Mouse (Mus musculus): ENCODE results near the gene Hprt. TPM values are rescaled to one million over a fixed set of nuclear protein-coding genes. Genes with fewer than 3 reads are reported as not detected.
"Not testable (repeated sequence)": the region's sequence is repeated elsewhere in the genome, so short reads cannot be mapped to it uniquely, and the experiment has no call there.

Hprt gene
- 95.3 and 97.0 TPM in 2 replicates for polyA plus RNA-seq (2015; fragmentation: Nextera tagmentation; extraction: Ambion mirVana)

DNA sequence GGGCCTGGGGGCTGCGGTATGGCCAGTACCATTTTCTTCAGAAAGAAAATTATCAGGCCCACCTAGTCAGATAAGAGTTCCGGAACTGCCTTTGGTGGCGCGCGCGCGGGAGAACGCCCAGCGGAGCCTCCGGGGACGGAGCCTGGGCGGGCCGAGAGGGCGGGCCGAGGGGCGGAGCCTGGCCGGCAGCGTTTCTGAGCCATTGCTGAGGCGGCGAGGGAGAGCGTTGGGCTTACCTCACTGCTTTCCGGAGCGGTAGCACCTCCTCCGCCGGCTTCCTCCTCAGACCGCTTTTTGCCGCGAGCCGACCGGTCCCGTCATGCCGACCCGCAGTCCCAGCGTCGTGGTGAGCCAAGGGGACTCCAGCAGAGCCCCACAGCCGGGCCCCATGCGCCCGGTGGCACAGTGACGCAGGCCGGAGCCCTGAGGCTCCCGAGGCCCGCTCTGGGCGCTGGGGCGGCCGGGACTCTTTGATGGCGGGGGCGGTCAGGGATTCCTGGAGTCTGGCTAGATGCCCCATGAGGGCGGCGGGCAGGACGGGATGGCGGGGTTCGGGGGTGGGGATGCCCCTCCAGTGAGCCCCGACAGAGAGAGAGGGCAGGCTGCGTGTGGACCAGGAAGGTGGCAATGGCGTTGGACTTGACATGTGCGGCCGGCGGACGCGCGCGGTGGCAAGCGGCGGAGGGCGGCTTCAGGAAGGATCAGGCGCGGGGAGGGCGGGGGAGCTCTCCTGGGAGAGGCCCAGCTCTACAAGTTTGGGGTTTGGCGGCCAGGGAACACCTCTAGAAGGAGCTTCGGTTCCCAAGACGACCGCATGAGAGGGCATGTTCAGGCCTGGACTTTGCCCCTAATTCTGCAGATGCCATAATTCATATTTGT is at the start of gene Hprt:
Gene Hprt (plus strand): TSS at position 233 of the 879 bp plus-strand sequence.
- Histone ChIP-seq H3K9ac (peak within 1 kb of the TSS; percentile 84), H3K4me1 (peaks cover 7% of the 10 kb centered on the region), H3K36me3 (no peaks in the 10 kb centered on the region), H3K9me3 (no peaks in the 10 kb centered on the region), H3K27ac (peak within 1 kb of the TSS; percentile 88), H3K27me3 (no peaks in the 10 kb centered on the region), H3K4me2 (peak within 1 kb of the TSS; percentile 57), H3K4me3 (peak within 1 kb of the TSS; percentile 64)
- peak; percentile 91 for ATAC-seq (ENCODE audit: insufficient number of reproducible peaks, insufficient read depth, low FRiP score, low TSS enrichment, low read depth)
- WGBS = 24% methylated on average over 72 of the region's 72 CpGs

DNA sequence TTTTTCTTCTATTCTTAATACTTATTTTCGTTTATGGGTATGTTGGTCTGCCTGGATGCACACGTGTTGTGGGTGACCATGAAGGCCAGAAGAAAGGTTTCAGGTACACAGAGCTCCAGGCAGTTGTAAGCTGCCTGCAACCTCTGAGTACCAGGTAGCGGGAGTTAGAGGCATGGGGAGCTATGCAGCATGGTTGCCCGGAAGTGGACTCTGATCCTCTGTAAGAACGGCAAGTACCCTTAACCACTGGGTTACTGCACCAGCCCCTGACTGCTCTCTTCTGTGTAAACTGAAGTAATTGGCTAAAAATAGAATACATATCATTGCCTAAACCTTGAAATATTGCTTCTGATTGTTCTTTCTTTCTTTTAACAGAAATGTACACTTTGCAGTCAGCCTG is 42.4 kb upstream of the Hprt start:
- H3K27ac ChIP-seq = no peak overlapping the region
- no peaks in the 10 kb centered on the region for H3K27me3 ChIP-seq
- H3K36me3 ChIP-seq = peaks cover 30% of the 10 kb centered on the region
- no peak overlapping the region for H3K9ac ChIP-seq
- no peaks in the 10 kb centered on the region for H3K4me1 ChIP-seq
- H3K4me3 ChIP-seq = no peak overlapping the region
- H3K4me2 ChIP-seq = no peak overlapping the region
- no peaks in the 10 kb centered on the region for H3K9me3 ChIP-seq
- 88% methylated on average over 5 of the region's 5 CpGs for WGBS
- no peak for ATAC-seq (ENCODE audit: insufficient number of reproducible peaks, insufficient read depth, low FRiP score, low TSS enrichment, low read depth)

DNA sequence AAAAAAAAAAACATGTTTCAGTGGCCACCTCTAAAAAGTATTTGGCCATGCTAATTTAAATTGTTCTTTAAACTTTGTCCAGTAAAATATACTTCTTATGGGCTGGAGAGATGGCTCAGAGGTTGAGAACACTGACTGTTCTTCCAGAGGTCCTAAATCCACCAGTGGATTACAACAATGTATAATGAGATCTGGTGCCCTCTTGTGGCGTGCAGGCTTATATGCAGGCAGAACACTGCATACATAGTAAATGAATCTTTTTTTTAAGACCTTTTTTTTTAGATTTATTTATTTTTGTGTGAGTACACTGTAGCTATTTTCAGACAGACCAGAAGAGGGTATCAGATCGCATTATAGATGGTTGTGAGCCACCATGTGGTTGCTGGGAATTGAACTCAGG is 38.2 kb upstream of the Hprt start:
- WGBS = 67% methylated on average over 2 of the region's 2 CpGs
- no peak overlapping the region for H3K4me3 ChIP-seq
- H3K4me2 ChIP-seq = no peak overlapping the region
- H3K4me1 ChIP-seq = no peaks in the 10 kb centered on the region
- H3K36me3 ChIP-seq = peaks cover 31% of the 10 kb centered on the region
- H3K27me3 ChIP-seq = no peaks in the 10 kb centered on the region
- ATAC-seq (ENCODE audit: insufficient number of reproducible peaks, insufficient read depth, low FRiP score, low TSS enrichment, low read depth) = no peak
- H3K9ac ChIP-seq = no peak overlapping the region
- no peaks in the 10 kb centered on the region for H3K9me3 ChIP-seq
- no peak overlapping the region for H3K27ac ChIP-seq

DNA sequence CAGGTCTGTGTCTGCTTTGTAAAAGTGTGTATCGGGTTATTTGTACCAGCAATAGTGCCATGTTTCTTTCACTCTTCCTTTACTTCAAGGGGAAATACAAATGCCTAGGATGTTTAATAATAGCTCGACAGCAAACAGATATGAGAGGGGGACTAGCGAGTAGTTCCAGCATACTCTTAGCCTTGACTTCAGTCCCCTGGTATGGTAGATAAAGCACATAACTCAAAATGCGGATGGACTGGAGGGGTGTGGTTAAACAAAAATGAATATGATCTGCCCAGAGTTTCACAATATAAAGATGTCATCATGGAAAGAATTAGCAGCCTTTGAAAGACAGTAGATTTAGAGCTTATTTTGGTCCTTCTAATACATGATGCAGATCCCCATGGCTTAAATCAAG is 31.0 kb upstream of the Hprt start:
- Histone ChIP-seq H3K9me3 (no peaks in the 10 kb centered on the region), H3K4me2 (no peak overlapping the region), H3K27ac (no peak overlapping the region), H3K4me3 (no peak overlapping the region), H3K36me3 (peaks cover 12% of the 10 kb centered on the region; the same call in 1 of the 2 replicates), H3K27me3 (no peaks in the 10 kb centered on the region), H3K9ac (no peak overlapping the region), H3K4me1 (no peaks in the 10 kb centered on the region)
- WGBS = 88% methylated on average over 4 of the region's 4 CpGs
- ATAC-seq (ENCODE audit: insufficient number of reproducible peaks, insufficient read depth, low FRiP score, low TSS enrichment, low read depth) = no peak

DNA sequence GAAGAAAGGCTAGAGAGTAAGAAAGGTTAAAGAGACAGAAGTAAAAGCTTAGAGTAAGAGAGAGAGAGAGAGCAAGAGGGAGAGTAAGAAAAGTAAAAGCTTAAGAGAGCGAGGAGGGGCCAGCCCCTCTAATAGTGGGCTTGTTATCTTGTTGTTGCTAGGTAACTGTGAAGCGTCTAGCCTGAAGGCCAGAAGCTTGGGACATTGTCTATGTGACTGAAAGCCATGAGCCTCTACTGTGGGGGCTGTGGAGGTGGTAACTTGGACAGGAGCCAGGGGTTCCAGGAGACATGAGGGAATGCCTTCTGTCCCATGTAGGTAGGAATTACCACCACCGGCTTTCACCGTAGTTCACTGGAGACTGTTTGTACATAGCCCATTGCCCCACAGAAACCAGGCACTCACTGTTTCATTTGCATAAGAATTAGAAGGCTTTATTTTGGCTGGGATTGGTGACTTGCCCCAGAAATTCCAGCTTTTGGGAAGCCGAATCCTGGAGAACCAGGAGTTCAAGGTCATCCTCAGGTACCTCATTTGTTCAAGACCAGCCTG is 26.3 kb upstream of the Hprt start:
- no peak overlapping the region for H3K4me2 ChIP-seq
- no peaks in the 10 kb centered on the region for H3K36me3 ChIP-seq
- no peaks in the 10 kb centered on the region for H3K4me1 ChIP-seq
- no peak for ATAC-seq (ENCODE audit: insufficient number of reproducible peaks, insufficient read depth, low FRiP score, low TSS enrichment, low read depth)
- H3K27ac ChIP-seq = no peak overlapping the region
- H3K27me3 ChIP-seq = no peaks in the 10 kb centered on the region
- H3K4me3 ChIP-seq = no peak overlapping the region
- WGBS = 64% methylated on average over 5 of the region's 5 CpGs
- no peak overlapping the region for H3K9ac ChIP-seq
- H3K9me3 ChIP-seq = no peaks in the 10 kb centered on the region

DNA sequence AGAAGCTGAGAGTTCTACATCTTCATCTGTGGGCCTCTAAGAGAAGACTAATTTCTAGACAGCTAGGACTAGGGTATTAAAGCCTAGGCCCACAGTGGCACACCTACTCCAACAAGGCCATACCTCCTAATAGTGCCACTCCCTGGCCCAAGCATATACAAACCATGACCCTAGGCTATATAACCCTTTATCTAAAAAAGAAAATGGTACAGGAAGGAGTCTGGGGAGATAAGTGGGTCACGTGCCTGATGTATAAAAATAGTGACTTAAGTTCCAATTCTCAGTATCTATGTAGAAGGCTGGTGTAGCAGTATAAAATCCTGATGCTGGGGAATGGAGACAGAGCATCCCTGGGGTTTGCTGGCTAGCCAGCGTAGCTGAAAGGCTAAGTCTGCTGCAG is 22.8 kb upstream of the Hprt start:
- Histone ChIP-seq H3K27ac (no peak overlapping the region), H3K4me1 (no peaks in the 10 kb centered on the region), H3K36me3 (no peaks in the 10 kb centered on the region), H3K27me3 (no peaks in the 10 kb centered on the region), H3K9me3 (no peaks in the 10 kb centered on the region), H3K9ac (no peak overlapping the region), H3K4me3 (no peak overlapping the region), H3K4me2 (no peak overlapping the region)
- ATAC-seq (ENCODE audit: insufficient number of reproducible peaks, insufficient read depth, low FRiP score, low TSS enrichment, low read depth) = no peak
- 92% methylated on average over 2 of the region's 2 CpGs for WGBS

DNA sequence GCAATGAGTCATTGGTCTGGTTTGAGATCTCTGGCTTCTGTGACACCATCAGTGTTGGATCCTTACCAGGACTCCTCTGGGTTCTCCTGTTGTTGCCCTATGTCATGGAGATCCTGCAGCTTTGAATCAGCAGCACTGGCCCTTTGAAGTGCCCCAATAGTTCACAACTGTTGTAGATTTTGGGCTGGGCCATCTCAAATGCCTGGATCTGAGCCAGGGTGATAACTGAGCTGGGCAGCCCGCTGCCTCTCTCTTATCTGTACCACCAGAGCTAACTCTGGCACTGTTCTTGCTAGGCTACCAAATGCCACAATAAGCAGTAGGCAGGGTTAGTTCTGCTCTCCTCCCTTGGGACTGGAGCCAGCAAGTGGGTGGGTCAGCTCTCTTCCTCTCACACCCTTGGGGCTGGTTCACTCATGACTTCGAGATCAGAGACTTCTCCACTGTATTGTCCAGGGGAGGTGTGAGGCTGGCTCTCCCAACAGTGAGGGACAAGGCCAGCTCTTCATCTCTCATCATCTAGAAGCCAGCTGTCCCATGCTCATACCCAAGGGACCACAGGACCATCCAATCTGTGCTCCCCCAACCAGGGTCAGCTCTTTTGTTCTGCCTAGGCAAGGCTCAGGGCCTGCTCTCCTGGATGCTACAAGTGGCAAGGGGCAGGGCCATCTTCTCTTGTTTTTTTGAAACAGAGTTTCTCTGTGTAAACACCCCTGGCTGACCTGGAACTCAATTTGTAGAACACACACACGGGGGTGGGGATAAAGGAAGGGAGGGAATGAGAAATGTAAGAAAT is 16.5 kb upstream of the Hprt start:
- no peaks in the 10 kb centered on the region for H3K27me3 ChIP-seq
- H3K9me3 ChIP-seq = no peaks in the 10 kb centered on the region
- H3K4me2 ChIP-seq = no peak overlapping the region
- H3K4me3 ChIP-seq = no peak overlapping the region
- H3K4me1 ChIP-seq = no peaks in the 10 kb centered on the region
- ATAC-seq (ENCODE audit: insufficient number of reproducible peaks, insufficient read depth, low FRiP score, low TSS enrichment, low read depth) = no peak
- no peak overlapping the region for H3K9ac ChIP-seq
- WGBS = 62% methylated on average over 3 of the region's 3 CpGs
- no peak overlapping the region for H3K27ac ChIP-seq
- H3K36me3 ChIP-seq = no peaks in the 10 kb centered on the region

DNA sequence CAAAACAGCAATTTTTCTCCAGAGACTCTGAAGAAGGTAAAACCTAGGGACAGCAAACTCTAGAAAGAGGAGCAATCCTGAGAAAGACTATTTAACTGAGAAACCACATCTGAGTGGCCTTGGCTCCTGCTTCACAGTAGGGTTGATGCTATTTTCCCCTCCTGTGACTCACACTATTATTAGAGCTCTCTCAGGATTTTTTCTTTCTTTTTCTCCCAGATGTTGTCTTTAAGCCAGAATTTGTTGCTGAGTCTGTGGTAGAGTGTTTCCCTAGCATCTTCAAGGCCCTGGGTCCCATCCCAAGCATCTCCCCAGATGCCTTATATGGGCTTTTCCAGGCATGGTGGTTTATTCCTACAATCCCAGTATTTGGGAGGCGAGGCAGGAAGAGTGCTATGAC is 15.8 kb upstream of the Hprt start:
- WGBS = 73% methylated on average over 1 of the region's 1 CpGs
- no peak for ATAC-seq (ENCODE audit: insufficient number of reproducible peaks, insufficient read depth, low FRiP score, low TSS enrichment, low read depth)
- Histone ChIP-seq H3K36me3 (no peaks in the 10 kb centered on the region), H3K4me3 (no peak overlapping the region), H3K4me1 (no peaks in the 10 kb centered on the region), H3K9ac (no peak overlapping the region), H3K9me3 (no peaks in the 10 kb centered on the region), H3K27ac (no peak overlapping the region), H3K4me2 (no peak overlapping the region), H3K27me3 (no peaks in the 10 kb centered on the region)

DNA sequence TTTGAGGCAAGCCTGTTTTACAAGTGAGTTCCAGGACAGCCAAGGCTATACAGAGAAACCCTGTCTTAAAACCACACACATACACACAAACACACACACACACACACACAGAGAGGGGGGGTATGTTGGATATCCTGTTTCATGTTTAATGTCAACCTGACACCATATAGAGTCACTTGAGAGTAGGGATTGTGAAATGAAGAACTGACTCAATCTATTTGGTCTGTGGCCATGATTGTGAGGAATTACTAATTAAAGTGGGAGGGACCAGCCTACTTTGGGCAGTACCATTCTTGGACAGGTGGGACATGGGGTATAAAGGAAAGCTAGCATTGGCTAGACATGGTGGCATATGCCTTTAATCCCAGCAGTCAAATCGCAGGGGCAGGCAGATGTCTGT is 15.3 kb upstream of the Hprt start:
- Histone ChIP-seq H3K4me1 (no peaks in the 10 kb centered on the region), H3K9ac (no peak overlapping the region), H3K36me3 (no peaks in the 10 kb centered on the region), H3K9me3 (no peaks in the 10 kb centered on the region), H3K4me2 (no peak overlapping the region), H3K4me3 (no peak overlapping the region), H3K27me3 (no peaks in the 10 kb centered on the region), H3K27ac (no peak overlapping the region)
- ATAC-seq (ENCODE audit: insufficient number of reproducible peaks, insufficient read depth, low FRiP score, low TSS enrichment, low read depth) = no peak
- 93% methylated on average over 1 of the region's 1 CpGs for WGBS

DNA sequence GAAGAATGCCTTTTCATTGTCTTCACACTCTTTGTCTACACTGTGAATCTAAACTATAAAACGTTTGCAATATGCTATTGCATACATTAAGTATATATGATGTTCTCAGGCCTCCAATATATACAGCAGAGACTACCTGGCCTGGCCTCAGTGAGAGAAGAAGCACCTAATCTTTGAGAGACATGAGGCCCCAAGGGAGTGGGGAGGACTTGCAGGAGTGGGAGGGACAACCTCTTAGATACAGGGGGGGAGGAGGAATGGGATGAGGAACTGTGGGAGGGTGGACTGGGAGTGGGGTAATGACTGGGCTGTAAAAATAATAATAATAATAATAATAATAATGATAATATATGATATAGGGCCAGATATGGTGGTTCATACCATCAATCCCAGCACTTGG is 9.4 kb upstream of the Hprt start:
- H3K4me2 ChIP-seq = no peak overlapping the region
- no peaks in the 10 kb centered on the region for H3K9me3 ChIP-seq
- H3K27ac ChIP-seq = no peak overlapping the region
- no peaks in the 10 kb centered on the region for H3K27me3 ChIP-seq
- no peak overlapping the region for H3K9ac ChIP-seq
- no peak overlapping the region for H3K4me3 ChIP-seq
- no peaks in the 10 kb centered on the region for H3K36me3 ChIP-seq
- no peak for ATAC-seq (ENCODE audit: insufficient number of reproducible peaks, insufficient read depth, low FRiP score, low TSS enrichment, low read depth)
- 60% methylated on average over 1 of the region's 1 CpGs for WGBS
- no peaks in the 10 kb centered on the region for H3K4me1 ChIP-seq

DNA sequence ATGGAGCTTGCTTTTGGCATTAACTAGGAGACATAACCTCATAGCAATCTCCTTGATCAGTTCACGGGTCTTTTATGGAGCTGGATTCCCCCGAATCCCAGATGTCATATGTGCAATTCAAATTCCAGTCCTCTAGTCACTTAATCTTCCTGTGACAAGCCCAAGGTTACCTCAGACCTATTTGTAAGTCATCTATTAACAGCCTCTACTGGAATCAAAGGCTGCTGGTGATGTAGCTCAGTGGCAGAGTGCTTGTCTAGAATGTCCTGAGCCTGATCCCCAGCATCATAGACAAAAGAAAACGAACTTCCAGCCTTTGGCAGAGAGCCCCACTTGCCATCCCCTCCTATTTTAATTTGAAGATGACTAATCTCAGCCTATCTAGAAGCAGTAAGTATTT is 6.6 kb upstream of the Hprt start:
- H3K9ac ChIP-seq = no peak overlapping the region
- ATAC-seq (ENCODE audit: insufficient number of reproducible peaks, insufficient read depth, low FRiP score, low TSS enrichment, low read depth) = no peak
- WGBS = 70% methylated on average over 3 of the region's 3 CpGs
- H3K4me3 ChIP-seq = no peak overlapping the region
- H3K36me3 ChIP-seq = no peaks in the 10 kb centered on the region
- H3K27me3 ChIP-seq = no peaks in the 10 kb centered on the region
- no peaks in the 10 kb centered on the region for H3K4me1 ChIP-seq
- H3K4me2 ChIP-seq = no peak overlapping the region
- no peak overlapping the region for H3K27ac ChIP-seq
- no peaks in the 10 kb centered on the region for H3K9me3 ChIP-seq

DNA sequence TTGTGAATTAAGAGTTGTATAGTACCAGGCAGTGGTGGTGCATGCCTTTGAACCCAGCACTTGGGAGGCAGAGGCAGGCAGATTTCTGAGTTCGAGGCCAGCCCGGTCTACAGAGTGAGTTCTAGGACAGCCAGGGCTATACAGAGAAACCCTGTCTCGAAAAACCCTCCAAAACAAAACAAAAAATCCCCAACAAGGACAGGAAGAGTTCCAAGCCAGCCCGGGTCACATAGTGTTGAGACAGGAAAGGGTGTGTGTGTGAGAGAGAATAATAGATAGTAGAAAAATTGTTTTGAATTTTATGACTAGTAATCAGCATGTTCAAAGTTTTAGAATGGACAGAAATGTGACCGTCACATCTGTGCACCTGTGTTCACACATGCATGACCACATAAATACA is 6.8 kb downstream of the Hprt start:
- H3K4me3 ChIP-seq; ATAC-seq (ENCODE audit: insufficient number of reproducible peaks, insufficient read depth, low FRiP score, low TSS enrichment, low read depth); H3K27me3 ChIP-seq; H3K27ac ChIP-seq; H3K4me2 ChIP-seq; H3K9me3 ChIP-seq; H3K9ac ChIP-seq; H3K36me3 ChIP-seq; H3K4me1 ChIP-seq: not testable (repeated sequence)
- WGBS = 83% methylated on average over 5 of the region's 5 CpGs
